Mouse (Mus musculus) ES-Bruce4 (cell line): Measurements from ENCODE around the gene Slc10a6.

Source experiments
- CTCF ChIP-seq: IDR thresholded peaks from one replicate; pipeline ENCODE4 v1.8.1; 2011; ENCODE audit warnings: low read depth, low read length
- EP300 ChIP-seq: IDR thresholded peaks from 2 replicates; pipeline ENCODE4 v1.6.1; 2011; ENCODE audit warnings: low read depth, low read length; ENCODE audit not compliant: insufficient read depth
- POLR2A ChIP-seq: IDR thresholded peaks from one replicate; pipeline ENCODE4 v1.8.1; 2011; ENCODE audit warnings: low read length; ENCODE audit not compliant: insufficient read depth

- TF ChIP-seq CTCF (no peak), EP300 (no peak), POLR2A (no peak)
Observed at GRCm38 (mm10) chr5:103612316-103612715, 16.9 kb downstream of the Slc10a6 start.
